Mouse (Mus musculus) adrenal gland, adult 18-20 months (tissue): ENCODE results near the gene Hist1h2ai. TPM values are rescaled to one million over a fixed set of nuclear protein-coding genes. Genes with fewer than 3 reads are reported as not detected.
A peak's percentile ranks its signal among the peaks of the same experiment; 100 is the strongest.
"Not testable (repeated sequence)": the region's sequence is repeated elsewhere in the genome, so short reads cannot be mapped to it uniquely, and the experiment has no call there.

ENCODE experiments used
- DNase-seq, 2 experiments: peaks; one replicate each; pipeline ENCODE4 v3.0.0; 2021 to 2022; ENCODE audit warnings: low spot score in 2 of 2
- long read RNA-seq, 2 experiments: library from polyadenylated mRNA; stranded (forward); transcript quantifications; one replicate each; pipeline ENCODE4 v2.0.0; 2021
- total RNA-seq, 2 experiments: library from RNA; stranded (reverse); gene quantifications; 1 replicate in 1 of 2; 2 replicates in 1 of 2; pipeline ENCODE4 v1.2.3; 2021

The Hist1h2ai gene
- total RNA-seq: 10 to 100 TPM; 21.4 to 30.6 TPM
- long read RNA-seq, experiment 1: 0 reads
- long read RNA-seq, experiment 2, partial matches to known transcripts: 0 of 1 reads
- long read RNA-seq, experiment 2, other reads (novel, unspliced or antisense): 0 of 1 reads

DNA sequence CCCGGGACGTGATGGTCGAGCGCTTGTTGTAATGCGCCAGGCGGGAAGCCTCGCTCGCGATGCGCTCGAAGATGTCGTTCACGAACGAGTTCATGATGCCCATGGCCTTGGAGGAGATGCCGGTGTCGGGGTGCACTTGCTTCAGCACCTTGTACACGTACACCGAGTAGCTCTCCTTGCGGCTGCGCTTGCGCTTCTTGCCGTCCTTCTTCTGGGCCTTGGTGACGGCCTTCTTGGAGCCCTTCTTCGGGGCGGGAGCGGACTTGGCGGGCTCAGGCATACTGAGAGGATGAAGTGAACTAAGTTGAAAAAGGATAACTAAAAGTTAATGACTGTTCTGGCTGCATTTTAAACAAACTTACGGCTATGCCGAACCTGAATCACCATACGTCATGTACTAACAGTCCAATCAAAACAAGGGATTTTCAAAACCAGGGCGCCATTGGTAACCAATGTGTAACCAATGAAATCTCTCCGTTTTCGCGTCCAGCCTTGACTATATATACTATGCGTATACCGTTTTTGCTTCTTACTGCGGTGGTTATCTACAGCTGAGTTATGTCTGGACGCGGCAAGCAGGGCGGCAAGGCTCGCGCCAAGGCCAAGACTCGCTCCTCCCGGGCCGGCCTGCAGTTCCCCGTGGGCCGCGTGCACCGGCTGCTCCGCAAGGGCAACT, at the start of gene Hist1h2ai, which contains the start of gene Hist1h2bl:
TSS of gene Hist1h2ai (plus strand) at position 559 of the 676 bp plus-strand sequence.
TSS of gene Hist1h2bl (minus strand) at position 280 of the 676 bp plus-strand sequence.
- DNase-seq: peak; percentile 35 to 73

DNA sequence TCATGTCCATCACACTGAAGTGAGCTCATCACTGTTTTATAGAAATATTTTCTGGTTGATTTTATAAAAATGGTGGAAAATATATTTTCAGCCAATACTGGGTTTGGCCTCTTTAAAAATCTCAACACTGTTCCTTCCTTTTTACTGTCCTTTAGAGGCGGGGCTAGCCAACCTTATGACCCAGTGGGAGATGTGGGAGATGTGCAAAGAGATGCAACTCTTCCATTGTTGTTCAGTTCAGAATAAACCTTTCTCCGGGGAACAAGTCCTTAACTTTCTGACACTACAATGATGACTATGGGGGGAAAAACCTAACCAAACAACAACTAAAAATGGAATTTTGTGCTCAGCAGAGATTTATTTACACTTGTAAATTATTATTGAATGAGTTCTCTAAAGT, 38.9 kb upstream of the Hist1h2ai start, which contains the start of gene Olfr1360:
TSS of gene Olfr1360 (minus strand) at position 101 of the 400 bp plus-strand sequence.
- no peak for DNase-seq

DNA sequence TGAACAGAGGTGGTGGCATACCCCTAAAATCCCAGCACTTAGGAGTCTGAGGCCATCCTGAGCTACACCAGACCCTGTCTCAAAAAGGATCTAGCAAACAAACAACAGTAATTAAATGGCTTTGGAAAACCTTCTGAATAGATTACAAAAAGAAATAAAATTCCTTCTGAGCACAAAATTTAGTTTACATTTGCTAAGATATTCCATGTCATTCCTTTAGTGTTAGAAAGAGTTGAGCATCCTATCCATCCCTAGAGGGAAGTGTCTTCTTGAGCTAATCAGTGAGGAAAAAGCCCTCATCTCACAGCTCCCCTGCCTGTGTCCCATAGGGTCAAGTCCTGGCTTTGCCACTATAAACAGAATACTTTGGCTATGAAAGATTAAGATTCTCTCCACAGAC, 18.4 kb upstream of the Hist1h2ai start, which contains the start of gene Olfr1359:
TSS of gene Olfr1359 (plus strand) at position 301 of the 400 bp plus-strand sequence.
- no peak for DNase-seq

DNA sequence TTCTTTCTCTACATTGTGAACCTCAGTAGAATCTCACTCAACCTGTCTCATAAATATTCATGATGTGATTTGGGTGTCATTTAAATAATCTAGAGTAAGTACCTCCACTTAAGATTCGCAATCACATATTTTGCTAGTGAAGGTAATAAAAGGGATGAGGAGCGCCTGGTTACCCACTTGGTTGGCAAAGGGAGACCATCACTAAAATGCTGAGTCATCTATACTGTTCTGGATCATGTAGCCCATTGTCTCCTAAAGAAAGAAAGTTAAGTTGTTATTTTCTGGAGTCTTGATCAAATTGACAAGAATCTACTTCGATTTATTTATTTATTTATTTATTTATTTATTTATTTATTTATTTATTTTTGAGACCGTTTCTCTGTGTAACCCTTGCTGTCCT, 9.6 kb upstream of the Hist1h2ai start:
- DNase-seq: no peak

GRCm38 (mm10) chr13:21710031-21710711, 6.1 kb upstream of the Hist1h2ai start:
- peak; percentile 84 to 88 for DNase-seq

DNA sequence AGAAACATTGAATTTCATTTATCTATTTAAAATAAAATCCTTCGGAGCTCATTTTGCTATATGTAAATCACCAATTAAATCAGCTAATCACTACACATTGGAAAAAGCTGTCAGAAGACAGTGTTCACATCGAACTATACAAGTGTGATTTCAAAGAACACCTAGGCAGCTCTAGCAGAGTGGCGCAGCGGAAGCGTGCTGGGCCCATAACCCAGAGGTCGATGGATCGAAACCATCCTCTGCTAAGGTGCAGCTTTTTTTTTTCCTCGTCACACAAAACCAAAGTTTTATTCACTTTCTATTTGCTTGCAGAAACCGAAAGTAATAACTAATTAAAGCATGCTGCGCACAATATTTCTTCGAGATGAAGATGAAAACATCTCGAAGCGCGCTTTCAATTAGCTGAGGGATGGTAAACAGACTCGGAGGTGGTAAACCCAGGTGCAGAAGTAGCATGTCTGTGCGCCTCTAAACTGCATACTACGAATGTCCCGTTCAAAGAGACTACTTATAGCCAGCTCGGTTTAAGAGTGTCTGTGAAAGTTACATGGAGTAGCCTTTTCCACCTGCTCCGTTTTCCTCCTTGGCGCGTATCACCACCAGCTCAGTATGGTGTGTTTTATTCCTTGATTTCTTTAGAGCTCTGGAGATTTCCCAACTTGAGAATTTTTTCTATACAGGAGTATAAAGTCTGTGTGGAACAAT, 5.2 kb upstream of the Hist1h2ai start:
- DNase-seq: peak; percentile 74 to 87

DNA sequence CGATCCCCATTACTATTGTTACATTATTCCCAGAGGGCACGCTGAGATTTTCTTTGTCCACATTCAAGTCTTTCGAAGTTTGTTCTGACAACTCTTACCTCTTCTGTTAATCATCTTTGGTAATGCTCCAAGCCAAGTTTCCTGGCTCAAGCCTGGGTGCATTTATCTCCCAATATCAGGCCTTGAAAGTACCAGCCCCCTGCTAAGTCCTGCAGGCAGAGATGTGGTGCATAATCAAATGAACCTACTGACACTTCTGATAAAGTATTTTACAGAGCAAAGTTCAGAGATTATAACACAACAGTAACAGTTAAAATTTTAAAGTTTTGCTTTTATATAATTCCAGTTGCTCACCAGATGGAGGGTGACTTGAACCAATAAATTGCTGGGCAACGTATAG, 4.5 kb upstream of the Hist1h2ai start:
- DNase-seq: no peak

- peak; percentile 45 to 49 for DNase-seq
These were observed 1.5 kb upstream of the Hist1h2ai start for GRCm38 (mm10) chr13:21714725-21715124.

- no peak for DNase-seq
These were observed 925 bp upstream of the Hist1h2ai start for GRCm38 (mm10) chr13:21715131-21715863.

- peak in 1 of 2 experiments; percentile 11 for DNase-seq
These were observed 544 bp downstream of the Hist1h2ai start for GRCm38 (mm10) chr13:21716540-21717391.

DNA sequence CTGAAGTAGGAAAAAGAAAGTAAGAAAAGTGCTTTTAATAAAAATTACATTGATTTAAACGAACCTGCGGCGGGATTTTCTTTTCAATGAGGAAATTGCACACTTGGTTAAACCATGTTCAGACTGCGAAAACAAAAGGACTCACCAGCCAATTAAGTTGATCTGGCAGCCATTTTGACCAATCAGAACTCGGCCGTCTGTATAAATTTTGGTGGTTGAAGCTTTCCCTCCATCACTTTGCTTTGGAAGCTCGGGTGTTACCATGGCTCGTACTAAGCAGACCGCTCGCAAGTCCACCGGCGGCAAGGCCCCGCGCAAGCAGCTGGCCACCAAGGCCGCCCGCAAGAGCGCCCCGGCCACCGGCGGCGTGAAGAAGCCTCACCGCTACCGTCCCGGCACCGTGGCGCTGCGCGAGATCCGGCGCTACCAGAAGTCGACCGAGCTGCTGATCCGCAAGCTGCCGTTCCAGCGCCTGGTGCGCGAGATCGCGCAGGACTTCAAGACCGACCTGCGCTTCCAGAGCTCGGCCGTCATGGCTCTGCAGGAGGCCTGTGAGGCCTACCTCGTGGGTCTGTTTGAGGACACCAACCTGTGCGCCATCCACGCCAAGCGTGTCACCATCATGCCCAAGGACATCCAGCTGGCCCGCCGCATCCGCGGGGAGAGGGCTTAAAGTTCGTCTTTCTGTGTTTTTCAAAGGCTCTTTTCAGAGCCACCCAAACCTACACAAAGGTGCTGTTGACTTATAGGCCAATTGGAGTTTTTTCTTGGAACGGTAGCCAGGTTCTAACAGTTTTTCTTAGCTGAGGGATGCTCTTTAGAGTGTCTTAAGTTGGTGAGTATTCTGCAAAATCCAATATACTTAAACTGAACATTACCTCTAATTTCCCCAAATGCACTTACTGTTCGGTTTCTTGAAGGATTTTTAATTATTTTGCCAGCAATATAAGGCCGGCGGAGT, 1.5 kb downstream of the Hist1h2ai start, which contains the start of gene Hist1h3h:
TSS of gene Hist1h3h (plus strand) at position 263 of the 961 bp plus-strand sequence.
- DNase-seq: peak; percentile 62 to 67

DNA sequence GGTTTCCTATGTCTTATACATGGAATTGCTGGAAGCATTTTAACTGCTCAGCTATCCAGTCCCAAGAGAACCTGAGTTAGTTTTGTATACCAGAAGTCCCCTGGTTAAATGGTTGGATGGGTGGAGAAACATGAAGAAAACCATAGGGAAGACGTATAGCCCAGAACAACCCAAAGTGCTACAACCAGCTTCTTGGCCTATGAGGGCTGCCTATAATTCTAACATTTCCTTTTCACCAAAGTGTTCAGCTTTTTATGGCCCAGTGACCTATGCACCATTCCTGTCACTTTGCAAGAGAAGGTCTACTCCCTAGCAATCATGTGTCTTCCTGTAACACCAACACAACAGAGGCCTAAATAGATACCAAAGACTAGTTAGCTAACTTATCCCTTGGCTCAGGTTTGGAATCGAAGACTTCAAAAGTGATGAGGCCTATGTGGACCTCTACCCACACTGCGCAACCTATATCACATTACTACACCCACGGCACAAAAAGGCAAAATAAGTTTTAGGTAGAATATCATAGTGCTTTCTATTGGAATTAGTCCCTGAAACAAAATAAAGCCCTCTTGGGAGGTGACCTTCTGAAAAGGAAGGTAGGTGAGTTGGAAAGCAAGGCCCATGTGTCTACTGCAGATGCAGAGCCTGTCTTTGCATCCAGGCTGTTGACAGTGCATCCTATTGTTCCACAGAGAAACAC, 2.3 kb downstream of the Hist1h2ai start:
- DNase-seq: no peak

DNA sequence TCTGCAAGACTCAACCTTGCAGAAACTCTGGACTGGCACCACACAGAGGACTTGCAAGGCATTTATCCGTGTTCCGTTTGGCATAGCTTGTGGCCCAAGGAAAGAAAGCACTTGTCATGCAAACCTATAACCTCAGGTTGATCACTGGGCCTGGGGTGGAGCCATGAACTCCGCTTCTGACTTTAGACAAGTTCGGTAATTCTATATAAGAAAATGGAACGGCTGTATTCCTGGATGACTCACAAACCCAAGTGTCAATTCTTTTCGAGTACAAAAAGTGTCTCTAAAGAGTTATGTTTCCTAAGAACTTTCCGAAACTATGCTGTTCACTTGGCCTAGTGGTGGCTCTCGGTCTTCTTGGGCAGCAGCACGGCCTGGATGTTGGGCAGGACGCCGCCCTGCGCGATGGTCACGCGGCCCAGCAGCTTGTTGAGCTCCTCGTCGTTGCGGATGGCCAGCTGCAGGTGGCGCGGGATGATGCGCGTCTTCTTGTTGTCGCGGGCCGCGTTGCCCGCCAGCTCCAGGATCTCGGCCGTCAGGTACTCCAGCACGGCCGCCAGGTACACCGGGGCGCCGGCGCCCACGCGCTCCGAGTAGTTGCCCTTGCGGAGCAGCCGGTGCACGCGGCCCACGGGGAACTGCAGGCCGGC, 5.0 kb downstream of the Hist1h2ai start:
- DNase-seq: not testable (repeated sequence)

DNA sequence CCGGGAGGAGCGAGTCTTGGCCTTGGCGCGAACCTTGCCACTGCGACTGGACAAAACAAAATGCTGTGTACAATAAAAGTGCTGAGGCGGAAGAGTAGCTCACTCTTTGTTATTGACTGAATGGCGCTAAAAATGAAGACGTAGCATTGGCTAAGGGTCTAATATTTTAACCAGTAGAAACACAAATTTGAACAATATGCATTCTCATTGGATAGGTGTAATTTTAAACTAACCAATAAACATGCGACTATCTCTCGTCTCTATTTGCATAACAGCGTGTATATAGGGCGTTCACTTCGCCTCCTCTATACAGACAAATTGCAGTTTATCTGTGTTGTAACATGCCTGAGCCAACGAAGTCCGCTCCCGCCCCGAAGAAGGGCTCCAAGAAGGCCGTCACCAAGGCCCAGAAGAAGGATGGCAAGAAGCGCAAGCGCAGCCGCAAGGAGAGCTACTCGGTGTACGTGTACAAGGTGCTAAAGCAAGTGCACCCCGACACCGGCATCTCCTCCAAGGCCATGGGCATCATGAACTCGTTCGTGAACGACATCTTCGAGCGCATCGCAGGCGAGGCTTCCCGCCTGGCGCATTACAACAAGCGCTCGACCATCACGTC, 5.6 kb downstream of the Hist1h2ai start, which contains the start of gene Hist1h2bm:
TSS of gene Hist1h2bm (plus strand) at position 288 of the 616 bp plus-strand sequence.
- DNase-seq: peak; percentile 30 to 44

DNA sequence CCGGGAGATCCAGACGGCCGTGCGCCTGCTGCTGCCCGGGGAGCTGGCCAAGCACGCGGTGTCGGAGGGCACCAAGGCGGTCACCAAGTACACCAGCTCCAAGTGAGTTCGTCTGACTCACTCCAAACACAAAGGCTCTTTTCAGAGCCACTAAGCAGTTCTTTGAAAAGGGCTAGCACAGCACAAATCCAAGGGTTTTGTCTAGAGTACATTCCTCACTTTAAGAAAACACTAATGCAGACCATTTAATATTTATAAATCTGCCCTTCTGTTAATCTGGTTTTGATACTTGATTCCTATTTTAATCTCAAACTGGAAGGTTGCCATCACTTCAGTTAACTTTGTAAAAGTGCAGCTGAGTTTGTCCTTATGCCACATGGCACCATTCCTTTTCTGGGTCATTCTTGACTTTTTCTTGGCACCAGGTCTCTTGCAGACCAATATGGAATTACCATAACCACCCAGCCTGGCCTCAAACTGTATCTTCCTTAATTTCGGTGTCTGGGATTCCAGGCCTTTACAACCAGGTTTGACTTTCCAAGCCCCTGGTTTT, 6.2 kb downstream of the Hist1h2ai start:
- DNase-seq: no peak
